Mouse (Mus musculus): ENCODE measurements around the gene Socs3. TPM values are rescaled to one million over a fixed set of nuclear protein-coding genes. Genes with fewer than 3 reads are reported as not detected.

Gene Socs3
- polyA plus RNA-seq, 1 experiment: 64.6 TPM

DNA sequence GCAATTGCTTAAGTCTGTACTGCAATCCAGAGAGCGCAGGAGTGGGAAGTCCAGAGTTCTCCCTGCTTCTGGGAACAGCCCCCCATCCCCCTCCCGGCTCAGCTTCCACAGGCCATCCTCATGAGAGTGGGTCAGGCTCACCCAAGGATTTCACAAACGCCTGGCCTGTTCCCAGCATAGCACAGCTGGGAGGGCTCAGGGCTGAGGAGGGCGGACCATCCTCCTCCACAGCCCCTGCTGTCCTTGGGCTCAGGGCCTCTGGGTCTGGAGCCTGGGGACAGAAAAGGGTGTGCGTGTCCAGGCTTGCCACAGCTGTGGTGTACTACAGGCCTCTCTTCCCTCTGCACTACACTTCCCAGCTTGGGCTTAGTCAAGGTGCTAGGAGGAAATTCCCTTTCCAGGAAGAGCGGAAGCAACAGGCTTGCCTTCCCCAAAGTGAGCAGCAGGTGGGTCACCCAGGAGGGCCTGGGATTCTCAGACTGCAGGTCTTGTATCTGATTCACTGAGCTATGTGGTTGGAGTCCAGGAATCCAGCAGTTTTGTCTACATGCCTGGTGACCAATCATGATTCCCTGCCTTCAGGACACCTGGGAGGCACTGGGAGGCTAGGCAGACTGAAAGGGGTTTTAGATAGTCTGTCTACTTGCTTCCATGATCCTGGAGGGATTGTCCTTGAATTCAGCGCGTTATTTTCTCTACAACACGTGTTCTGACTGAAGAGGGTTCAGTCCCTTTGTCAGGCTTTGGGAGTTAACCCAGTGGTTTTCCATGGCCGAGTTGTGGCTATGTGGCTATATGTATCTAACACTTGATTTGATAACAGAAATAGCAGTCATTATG, 7.4 kb downstream of the Socs3 start:
- DNase-seq (ENCODE audit: low read depth, low spot score): no peak
- WGBS: 62% methylated on average over 10 of the region's 10 CpGs

DNA sequence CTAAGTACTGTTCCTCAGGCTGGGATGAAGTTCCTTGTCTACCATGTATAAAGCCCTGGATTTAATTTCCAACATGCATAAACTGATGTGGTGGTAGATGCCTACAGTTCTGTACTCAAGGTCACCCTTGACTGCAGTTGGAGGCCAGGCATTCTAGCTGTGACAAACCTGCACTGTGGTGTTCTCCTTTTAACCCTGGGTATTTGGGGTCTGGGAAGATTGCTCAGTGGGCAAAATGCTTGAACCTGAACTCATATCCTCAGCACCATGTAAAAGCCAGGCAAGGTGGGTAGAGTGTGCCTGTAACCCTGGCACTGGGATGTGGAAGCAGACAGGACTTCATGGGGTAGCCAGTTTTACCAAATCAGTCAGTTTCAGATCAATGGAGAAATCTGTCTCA, 9.2 kb downstream of the Socs3 start:
- no peak for DNase-seq (ENCODE audit: low read depth, low spot score)

GRCm38 (mm10) chr11:117959741-117960381, 10.0 kb downstream of the Socs3 start:
- no peak for DNase-seq (ENCODE audit: low read depth, low spot score)
- 34% methylated on average over 17 of the region's 17 CpGs for WGBS

GRCm38 (mm10) chr11:117959166-117959565, 10.7 kb downstream of the Socs3 start:
- WGBS: 82% methylated on average over 4 of the region's 4 CpGs

GRCm38 (mm10) chr11:117958197-117958596, 11.7 kb downstream of the Socs3 start:
- DNase-seq (ENCODE audit: low read depth, low spot score): no peak
- 57% methylated on average over 7 of the region's 7 CpGs for WGBS

More at GRCm38 (mm10) chr11:117959166-117959565, 10.7 kb downstream of the Socs3 start:
- DNase-seq (ENCODE audit: low read depth, low spot score): no peak

DNA sequence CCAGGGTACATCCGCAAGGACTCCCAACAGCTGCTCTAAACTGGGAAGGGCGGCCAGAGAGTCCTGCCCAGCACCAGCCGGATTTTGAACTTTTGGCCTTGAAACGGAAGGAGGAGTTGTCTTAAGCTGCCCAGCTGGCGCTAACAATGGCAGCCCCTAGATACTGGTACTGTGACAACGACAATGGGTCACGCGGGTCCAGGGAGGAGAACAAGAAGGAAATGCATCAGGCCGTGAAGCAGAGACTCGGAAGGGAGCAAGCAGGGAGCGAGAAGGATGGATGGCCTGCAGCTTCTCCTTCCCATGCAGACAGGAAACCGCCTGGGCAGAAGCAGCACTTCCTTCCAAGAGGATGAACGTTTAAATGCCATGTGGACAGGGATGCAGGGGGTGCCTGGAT, 14.2 kb downstream of the Socs3 start:
- DNase-seq (ENCODE audit: low read depth, low spot score): no peak
- 74% methylated on average over 13 of the region's 13 CpGs for WGBS

- 62% methylated on average over 9 of the region's 9 CpGs for WGBS
- DNase-seq (ENCODE audit: low read depth, low spot score): no peak
Measured at GRCm38 (mm10) chr11:117954819-117955218, 15.0 kb downstream of the Socs3 start.

DNA sequence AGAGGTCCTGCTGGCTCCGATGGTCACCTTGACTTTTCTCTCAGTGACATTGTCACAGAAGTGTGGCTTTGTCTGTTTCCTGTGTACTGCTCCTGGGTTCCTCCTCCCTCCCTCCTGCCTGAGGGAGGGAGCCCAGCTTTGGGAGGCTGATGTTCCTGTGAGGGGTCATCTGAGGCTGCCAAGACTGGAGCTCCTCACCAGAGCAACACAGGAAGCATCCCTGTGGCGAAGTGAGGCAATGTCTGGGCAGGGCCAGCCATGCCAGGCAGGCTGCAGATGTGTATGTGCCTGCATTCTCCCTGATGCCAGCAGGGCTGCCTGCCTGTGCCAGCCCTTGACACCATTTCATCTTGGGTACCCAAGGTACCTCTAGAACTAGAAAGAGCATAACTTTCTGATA, 15.8 kb downstream of the Socs3 start:
- 26% methylated on average over 2 of the region's 2 CpGs for WGBS
- DNase-seq (ENCODE audit: low read depth, low spot score): no peak

DNA sequence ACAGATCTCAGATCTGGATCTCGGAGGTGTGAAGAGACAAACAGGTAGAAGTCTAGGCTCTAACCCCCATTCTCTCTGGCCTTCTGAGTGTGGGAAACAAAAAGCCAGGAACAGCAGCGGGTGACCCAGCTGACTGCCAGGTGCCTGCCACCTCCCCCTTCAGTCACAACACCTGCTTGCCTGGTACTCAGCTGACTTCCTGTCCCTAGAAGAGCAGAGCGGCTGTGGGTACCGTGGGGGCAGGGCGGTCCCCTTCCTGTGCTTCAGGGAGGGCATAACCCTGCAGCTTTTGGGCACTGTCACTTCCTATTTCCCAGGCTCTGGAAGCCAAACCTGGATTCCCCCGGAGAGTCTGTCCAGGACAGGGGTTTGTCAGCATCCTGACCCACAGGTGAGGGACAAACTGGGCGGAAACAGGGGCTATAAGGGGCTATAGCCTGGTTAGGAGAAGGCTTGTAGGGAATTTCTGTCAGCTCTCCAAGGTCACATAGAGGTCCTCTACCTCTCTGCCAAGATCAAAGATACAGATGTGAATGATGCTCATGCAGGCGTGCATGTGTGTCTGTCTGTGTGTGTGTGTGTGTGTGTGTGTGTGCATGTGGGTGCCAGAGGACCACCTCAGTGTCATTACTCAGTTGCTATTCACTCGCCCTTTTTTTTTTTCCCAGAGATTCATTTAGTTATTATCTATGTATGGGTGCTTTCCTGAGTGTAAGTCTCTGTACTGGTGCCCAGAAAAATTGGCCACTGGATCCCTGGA, 17.5 kb downstream of the Socs3 start:
- no peak for DNase-seq (ENCODE audit: low read depth, low spot score)
- WGBS: 65% methylated on average over 9 of the region's 9 CpGs

- no peak for DNase-seq (ENCODE audit: low read depth, low spot score)
- WGBS: 82% methylated on average over 6 of the region's 6 CpGs
Measured at GRCm38 (mm10) chr11:117951391-117951790, 18.5 kb downstream of the Socs3 start.

GRCm38 (mm10) chr11:117949392-117950091, 20.3 kb downstream of the Socs3 start:
- WGBS: 4% methylated on average over 49 of the region's 49 CpGs
- no peak for DNase-seq (ENCODE audit: low read depth, low spot score)

- no peak for DNase-seq (ENCODE audit: low read depth, low spot score)
- WGBS: 42% methylated on average over 10 of the region's 10 CpGs
Measured at GRCm38 (mm10) chr11:117946996-117947419, 22.8 kb downstream of the Socs3 start.

DNA sequence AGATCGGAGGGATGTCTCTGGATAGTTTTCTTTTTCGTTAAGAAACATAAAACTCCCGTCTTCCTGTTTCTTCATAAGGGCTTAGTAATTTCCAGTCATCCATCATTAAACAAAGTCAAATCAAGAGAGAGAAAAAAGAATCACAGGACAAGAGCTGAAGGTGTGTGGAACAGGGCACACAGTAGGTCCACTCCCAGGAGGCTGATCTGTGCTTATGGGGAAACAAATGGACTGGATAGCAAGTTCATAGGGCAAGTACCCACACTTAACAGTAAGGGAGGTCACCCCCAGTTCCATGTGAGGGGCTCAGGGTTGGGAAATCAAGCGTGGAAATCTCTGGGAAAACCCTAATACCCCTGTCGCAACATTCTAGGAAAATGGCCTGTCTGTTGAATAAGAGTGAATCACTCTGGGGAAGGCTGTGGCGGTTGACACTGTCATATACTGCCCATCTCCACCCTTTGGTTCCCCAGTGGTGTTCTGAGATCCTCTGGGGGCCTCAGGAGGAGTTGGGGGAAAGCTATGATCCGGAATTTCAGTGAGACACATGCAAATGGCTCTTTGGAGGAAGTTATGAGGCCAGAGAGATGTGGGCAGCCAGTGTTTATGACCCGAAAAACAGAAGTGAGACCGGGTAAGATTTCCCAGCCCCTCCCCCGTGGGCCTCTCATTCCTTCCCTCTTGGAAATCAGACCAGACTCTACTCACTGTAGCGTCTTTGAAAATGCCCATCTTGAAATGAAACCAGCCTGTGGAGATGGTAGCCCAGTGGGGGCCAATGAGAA, 23.5 kb downstream of the Socs3 start:
- 58% methylated on average over 11 of the region's 11 CpGs for WGBS
- no peak for DNase-seq (ENCODE audit: low read depth, low spot score)

- 61% methylated on average over 4 of the region's 4 CpGs for WGBS
- DNase-seq (ENCODE audit: low read depth, low spot score): no peak
Measured at GRCm38 (mm10) chr11:117941848-117942247, 28.0 kb downstream of the Socs3 start.

DNA sequence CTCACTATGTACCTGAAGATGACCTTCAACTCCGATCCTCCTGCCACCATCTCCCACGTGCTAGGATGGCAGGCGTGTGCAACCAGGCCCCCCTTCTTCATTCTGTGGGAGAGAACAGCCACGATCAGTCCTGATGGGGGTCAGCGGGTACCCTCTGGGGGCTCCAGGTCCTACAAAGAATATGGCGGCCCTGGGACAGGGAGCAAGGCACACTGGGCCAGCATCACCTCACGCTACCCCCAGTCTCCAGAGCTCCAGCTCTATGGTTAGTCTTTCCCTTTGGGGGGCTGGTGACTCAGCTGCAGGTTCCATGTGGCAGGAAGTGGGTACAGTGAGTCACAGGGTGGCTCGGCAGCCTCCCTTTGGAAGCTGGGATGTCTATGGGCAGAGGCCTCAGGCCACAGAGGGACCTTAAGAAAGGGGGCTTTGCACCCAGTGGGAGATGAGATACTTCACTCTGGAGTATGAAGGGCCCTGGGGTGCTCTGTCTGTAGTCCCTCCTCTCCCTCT, 28.5 kb downstream of the Socs3 start:
- WGBS: 81% methylated on average over 8 of the region's 8 CpGs
- DNase-seq (ENCODE audit: low read depth, low spot score): no peak

GRCm38 (mm10) chr11:117940881-117941280, 29.0 kb downstream of the Socs3 start:
- 93% methylated on average over 6 of the region's 6 CpGs for WGBS
- no peak for DNase-seq (ENCODE audit: low read depth, low spot score)

- WGBS: 15% methylated on average over 7 of the region's 7 CpGs
- DNase-seq (ENCODE audit: low read depth, low spot score): no peak
Measured at GRCm38 (mm10) chr11:117939741-117940285, 30.0 kb downstream of the Socs3 start.

GRCm38 (mm10) chr11:117939004-117939730, 30.7 kb downstream of the Socs3 start:
- 61% methylated on average over 4 of the region's 4 CpGs for WGBS

More at GRCm38 (mm10) chr11:117939004-117939730, 30.7 kb downstream of the Socs3 start:
- no peak for DNase-seq (ENCODE audit: low read depth, low spot score)

All from large intestine, adult 2 months (tissue).